Comparison of ENCODE assay signal across 19 mouse cellular contexts in the genomic region with DNA sequence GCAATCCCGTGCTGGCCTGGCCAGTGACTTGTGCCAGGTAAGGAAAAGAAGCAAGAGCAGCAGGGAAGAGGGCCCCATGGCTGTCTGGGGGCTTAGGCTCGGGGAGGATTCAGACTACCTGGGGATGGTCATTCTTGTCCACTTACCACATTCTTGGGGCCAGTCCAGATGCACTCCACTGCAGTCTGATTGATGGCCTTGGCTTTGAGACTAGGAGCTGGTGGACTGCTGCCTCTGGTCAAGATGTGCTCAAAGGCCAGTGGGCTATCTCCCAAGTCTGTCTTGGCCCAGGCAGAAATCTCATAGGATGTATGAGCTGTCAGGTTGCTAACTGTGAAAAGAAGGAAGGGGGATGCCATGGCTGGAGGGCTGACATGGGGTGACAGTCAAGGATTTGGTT.
A peak's percentile ranks its signal among the peaks of the same experiment; 100 is the strongest.
DNase-seq lines count a peak whose midpoint lies in the region; ATAC-seq and TF ChIP-seq lines count a peak whose summit lies in the region.
"Had no signal": no experiment of that assay in that cellular context is flagged by ENCODE, and none has a peak within 500 bp of the region (broad histone marks: within the 10 kb centered on the region; RNA-seq: fewer than 3 reads in every experiment).

No protein-coding gene starts in this region.

- H3K27me3 ChIP-seq in kidney, embryonic 15.5 days, result no peaks in the 10 kb centered on the region
- H3K27me3 ChIP-seq: embryonic facial prominence, embryonic 15.5 days; hindbrain, embryonic 12.5 days had no signal

- H3K4me1 ChIP-seq in kidney, embryonic 15.5 days, result peaks cover 3% of the 10 kb centered on the region; the same call in 1 of the 2 replicates
- H3K4me1 ChIP-seq in lung, adult 2 months (ENCODE audit: control insufficient read depth, insufficient read depth, low read length), result no peaks in the 10 kb centered on the region

- WGBS in kidney, embryonic 15.5 days, result 73% methylated on average over 2 of the region's 2 CpGs
- 67% methylated on average over 2 of the region's 2 CpGs for WGBS in lung, adult 2 months

- TF ChIP-seq POLR2A in lung, adult 2 months (IDR thresholded peaks at IDR 0.05; ENCODE audit: borderline replicate concordance, extremely low read depth, low read depth, low read length), result no peak

- H3K4me2 ChIP-seq in kidney, embryonic 15.5 days, result no peak overlapping the region
- H3K4me2 ChIP-seq: embryonic facial prominence, embryonic 15.5 days; hindbrain, embryonic 12.5 days had no signal

- no peak overlapping the region for H3K4me3 ChIP-seq in kidney, embryonic 15.5 days (replicated peaks)
- no peak overlapping the region for H3K4me3 ChIP-seq in lung, adult 2 months (replicated peaks; ENCODE audit: extremely low read depth, low read depth, low read length)
- H3K4me3 ChIP-seq: embryonic facial prominence, embryonic 15.5 days; erythroblast, embryonic 14.5 days; hindbrain, embryonic 12.5 days had no signal

- H3K36me3 ChIP-seq in kidney, embryonic 15.5 days, result peaks cover 10% of the 10 kb centered on the region

- H3K27ac ChIP-seq in kidney, embryonic 15.5 days, result no peak overlapping the region
- H3K27ac ChIP-seq: hindbrain, embryonic 12.5 days had no signal

- no peak for TF ChIP-seq CTCF in lung, adult 2 months (IDR thresholded peaks at IDR 0.05; ENCODE audit: insufficient read depth, low read length)

- DNase-seq in kidney, adult 11 months, result peak; percentile 49
- DNase-seq in kidney, adult 9 months, result peak; percentile 27
- no peak for DNase-seq in kidney, postnatal 10 days
- DNase-seq in kidney, postnatal 14 days, result peak; percentile 21
- DNase-seq in kidney, postnatal 25 days, result peak; percentile 22 to 56
- DNase-seq in lung, adult 2 months, result no peak
- DNase-seq: adrenal gland, adult 8-10 months; adrenal gland, postnatal 36 days; cerebellum, postnatal 14 days; embryo, embryonic 11 days; gastrocnemius, postnatal 25 days; heart, postnatal 10 days; heart, postnatal 4 days had no signal

- ATAC-seq in kidney, embryonic 15.5 days (replicated peaks; ENCODE audit: low FRiP score), result no peak
- ATAC-seq: forebrain, embryonic 16.5 days; hindbrain, embryonic 16.5 days had no signal

- H3K9me3 ChIP-seq in kidney, embryonic 15.5 days (replicated peaks), result no peaks in the 10 kb centered on the region
- H3K9me3 ChIP-seq: hindbrain, embryonic 12.5 days had no signal

- H3K9ac ChIP-seq in kidney, embryonic 15.5 days, result no peak overlapping the region
- H3K9ac ChIP-seq: embryonic facial prominence, embryonic 15.5 days; hindbrain, embryonic 12.5 days had no signal

Comparison
In these comparisons a context has a peak if more than half of its experiments do, and no peak if none do; other contexts are left out.
1. DNase-seq: peak in kidney, adult 11 months (single experiment), kidney, adult 9 months (single experiment), kidney, postnatal 14 days (single experiment) and kidney, postnatal 25 days (2 of 2); none in kidney, postnatal 10 days (single experiment) and lung, adult 2 months (single experiment).